Mouse (Mus musculus) thymus, postnatal 0 days (tissue): ENCODE results near the gene Rpn2. TPM values are rescaled to one million over a fixed set of nuclear protein-coding genes. Genes with fewer than 3 reads are reported as not detected.

Experiments used
- DNase-seq: peaks from one replicate; pipeline ENCODE4 v3.0.0-alpha.2; 2015; ENCODE audit warnings: low spot score
- polyA plus RNA-seq: library from polyadenylated mRNA; unstranded; fragments of >200 nt; fragmentation: Nextera tagmentation; extraction: Ambion mirVana; gene quantifications from 2 replicates; pipeline ENCODE4 v1.2.1, GENCODE M21; 2015

Gene Rpn2
- polyA plus RNA-seq, 1 experiment from 2014 or later, result 160 TPM

GRCm38 (mm10) chr2:157347361-157348159, 68.7 kb downstream of the Rpn2 start, which contains the start of gene Ghrh:
Ghrh (minus strand) TSS chr2:157347506.
- DNase-seq, result no peak

GRCm38 (mm10) chr2:157349121-157349778, 70.4 kb downstream of the Rpn2 start:
- no peak for DNase-seq

- no peak for DNase-seq
Measured at GRCm38 (mm10) chr2:157353183-157353582, 74.4 kb downstream of the Rpn2 start.

- DNase-seq, result no peak
Measured at GRCm38 (mm10) chr2:157354106-157354505, 75.3 kb downstream of the Rpn2 start.

- DNase-seq, result no peak
Measured at GRCm38 (mm10) chr2:157360028-157360427, 81.2 kb downstream of the Rpn2 start.

GRCm38 (mm10) chr2:157363031-157363430, 84.2 kb downstream of the Rpn2 start:
- no peak for DNase-seq

GRCm38 (mm10) chr2:157366762-157367161, 87.9 kb downstream of the Rpn2 start:
- DNase-seq, result no peak

- DNase-seq, result peak; percentile 93
Measured at GRCm38 (mm10) chr2:157367184-157367893, 88.5 kb downstream of the Rpn2 start, which contains the start of gene Manbal. Manbal (plus strand) TSS chr2:157367594.

- DNase-seq, result no peak
Measured at GRCm38 (mm10) chr2:157367991-157368390, 89.2 kb downstream of the Rpn2 start.

GRCm38 (mm10) chr2:157371696-157372095, 92.9 kb downstream of the Rpn2 start:
- DNase-seq, result no peak

GRCm38 (mm10) chr2:157373681-157374080, 94.9 kb downstream of the Rpn2 start:
- no peak for DNase-seq

GRCm38 (mm10) chr2:157375051-157375450, 96.2 kb downstream of the Rpn2 start:
- DNase-seq, result no peak

Other genes with a start within 250 kb of the Rpn2 start
- gene Soga1, start 199.8 kb upstream of the Rpn2 start, polyA plus RNA-seq, result 0.57 TPM in 2 replicates
- not detected in 2 replicates for gene Tldc2, start 192.0 kb upstream of the Rpn2 start, polyA plus RNA-seq
- gene Samhd1, start 143.8 kb upstream of the Rpn2 start, polyA plus RNA-seq, result 23.5 and 25.5 TPM in 2 replicates
- 36.5 and 40.7 TPM in 2 replicates for gene Rbl1, start 74.5 kb upstream of the Rpn2 start, polyA plus RNA-seq
- 0.36 and 0.49 TPM in 2 replicates for gene Mroh8, start 532 bp downstream of the Rpn2 start, polyA plus RNA-seq
- 0.72 TPM in 1 of 2 replicates, not detected in the other for gene Ghrh, start 68.5 kb downstream of the Rpn2 start, polyA plus RNA-seq
- 63.8 and 73.4 TPM in 2 replicates for gene Manbal, start 88.6 kb downstream of the Rpn2 start, polyA plus RNA-seq
- gene Src, start 139.4 kb downstream of the Rpn2 start, polyA plus RNA-seq, result 5.3 and 5.9 TPM in 2 replicates